Mouse (Mus musculus) ES-Bruce4 (cell line): ENCODE results near the gene Six1.

Experiments used
- CTCF ChIP-seq: IDR thresholded peaks from one replicate; pipeline ENCODE4 v1.8.1; 2011; ENCODE audit warnings: low read depth, low read length
- POLR2A ChIP-seq: IDR thresholded peaks from one replicate; pipeline ENCODE4 v1.8.1; 2011; ENCODE audit warnings: low read length; ENCODE audit not compliant: insufficient read depth

- no peak for TF ChIP-seq CTCF
- no peak for TF ChIP-seq POLR2A
Observed at GRCm38 (mm10) chr12:73048537-73048936, 5.2 kb downstream of the Six1 start.
